Mouse (Mus musculus): ENCODE measurements around the gene Ncf1. TPM values are rescaled to one million over a fixed set of nuclear protein-coding genes. Genes with fewer than 3 reads are reported as not detected.

The Ncf1 gene
- polyA plus RNA-seq, 1 experiment from 2014 or later, result 2.1 TPM

DNA sequence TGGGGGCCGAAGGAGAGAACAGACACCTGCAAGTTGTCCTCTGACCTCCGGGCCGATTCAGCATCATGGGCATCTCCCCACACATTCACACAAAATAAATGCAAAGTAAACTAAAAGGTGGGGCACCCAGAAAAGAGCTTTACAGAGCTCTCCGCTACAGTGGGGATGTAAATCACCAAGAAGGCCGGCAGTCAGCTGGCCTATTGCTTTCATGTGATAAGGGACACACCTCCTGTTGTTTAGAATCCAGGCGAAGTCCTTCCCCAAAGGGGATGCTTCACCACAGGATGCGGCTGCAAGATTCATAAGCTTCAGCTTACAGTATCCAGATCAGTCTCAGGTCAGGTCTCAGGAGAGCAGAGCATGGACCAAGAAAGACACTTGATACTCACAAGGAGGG is 50.9 kb downstream of the Ncf1 start:
- Histone ChIP-seq H3K27me3 (replicated peaks; ENCODE audit: control insufficient read depth, insufficient read depth, low read length) (no peaks in the 10 kb centered on the region), H3K4me1 (replicated peaks; ENCODE audit: control insufficient read depth, insufficient read depth, low read length) (0 out of 2 replicates have a peak, but pooled peaks cover 9% of the 10 kb centered on the region), H3K27ac (ENCODE audit: low read depth, low read length) (no peak overlapping the region), H3K36me3 (ENCODE audit: control insufficient read depth, insufficient read depth) (no peaks in the 10 kb centered on the region), H3K9me3 (ENCODE audit: control insufficient read depth) (no peaks in the 10 kb centered on the region), H3K9ac (ENCODE audit: low read depth, low read length) (no peak overlapping the region), H3K4me3 (ENCODE audit: low read depth, low read length) (no peak overlapping the region), H3K4me2 (replicated peaks; ENCODE audit: low read depth) (no peak overlapping the region)
- no peak for ATAC-seq
- no peak for TF ChIP-seq CTCF (IDR thresholded peaks at IDR 0.05; ENCODE audit: low read depth)
- WGBS, result 61% methylated on average over 7 of the region's 7 CpGs

- Histone ChIP-seq H3K4me2 (replicated peaks; ENCODE audit: low read depth) (peak within 1 kb of the TSS; percentile 78), H3K9ac (ENCODE audit: low read depth, low read length) (peak within 1 kb of the TSS; percentile 76), H3K27me3 (replicated peaks; ENCODE audit: control insufficient read depth, insufficient read depth, low read length) (no peaks in the 10 kb centered on the region), H3K9me3 (ENCODE audit: control insufficient read depth) (no peaks in the 10 kb centered on the region), H3K36me3 (ENCODE audit: control insufficient read depth, insufficient read depth) (peaks cover 6% of the 10 kb centered on the region), H3K27ac (ENCODE audit: low read depth, low read length) (peak within 1 kb of the TSS; percentile 77), H3K4me1 (replicated peaks; ENCODE audit: control insufficient read depth, insufficient read depth, low read length) (no peaks in the 10 kb centered on the region), H3K4me3 (ENCODE audit: low read depth, low read length) (peak within 1 kb of the TSS; percentile 95)
- ATAC-seq, result peak; percentile 87
- WGBS, result under 1% methylated on average over 72 of the region's 72 CpGs
- TF ChIP-seq CTCF (IDR thresholded peaks at IDR 0.05; ENCODE audit: low read depth), result no peak
Observed at GRCm38 (mm10) chr5:134176169-134176881, 53.1 kb downstream of the Ncf1 start, which contains the start of gene Rcc1l. Gene Rcc1l, minus strand, starts transcription at chr5:134176774.

- peak overlapping the region; percentile 78 for H3K4me2 ChIP-seq (replicated peaks; ENCODE audit: low read depth)
- no peaks in the 10 kb centered on the region for H3K4me1 ChIP-seq (replicated peaks; ENCODE audit: control insufficient read depth, insufficient read depth, low read length)
- H3K9ac ChIP-seq (ENCODE audit: low read depth, low read length), result peak overlapping the region; percentile 76
- no peaks in the 10 kb centered on the region for H3K9me3 ChIP-seq (ENCODE audit: control insufficient read depth)
- WGBS, result 13% methylated on average over 10 of the region's 10 CpGs
- ATAC-seq, result peak; percentile 18; the same call in 1 of the 2 replicates
- TF ChIP-seq CTCF (IDR thresholded peaks at IDR 0.05; ENCODE audit: low read depth), result no peak
- H3K4me3 ChIP-seq (ENCODE audit: low read depth, low read length), result peak overlapping the region; percentile 95
- peaks cover 12% of the 10 kb centered on the region for H3K36me3 ChIP-seq (ENCODE audit: control insufficient read depth, insufficient read depth)
- peak overlapping the region; percentile 77 for H3K27ac ChIP-seq (ENCODE audit: low read depth, low read length)
- H3K27me3 ChIP-seq (replicated peaks; ENCODE audit: control insufficient read depth, insufficient read depth, low read length), result no peaks in the 10 kb centered on the region
Observed at GRCm38 (mm10) chr5:134175696-134176095, 53.7 kb downstream of the Ncf1 start.

- Histone ChIP-seq H3K27me3 (replicated peaks; ENCODE audit: control insufficient read depth, insufficient read depth, low read length) (no peaks in the 10 kb centered on the region), H3K4me2 (replicated peaks; ENCODE audit: low read depth) (no peak overlapping the region), H3K4me3 (ENCODE audit: low read depth, low read length) (no peak overlapping the region), H3K36me3 (ENCODE audit: control insufficient read depth, insufficient read depth) (peaks cover 14% of the 10 kb centered on the region), H3K9me3 (ENCODE audit: control insufficient read depth) (no peaks in the 10 kb centered on the region), H3K27ac (ENCODE audit: low read depth, low read length) (no peak overlapping the region), H3K9ac (ENCODE audit: low read depth, low read length) (no peak overlapping the region), H3K4me1 (replicated peaks; ENCODE audit: control insufficient read depth, insufficient read depth, low read length) (no peaks in the 10 kb centered on the region)
- ATAC-seq, result no peak
- 40% methylated on average over 4 of the region's 4 CpGs for WGBS
- TF ChIP-seq CTCF (IDR thresholded peaks at IDR 0.05; ENCODE audit: low read depth), result peak; percentile 80
Observed at GRCm38 (mm10) chr5:134173206-134173605, 56.2 kb downstream of the Ncf1 start.

- no peak overlapping the region for H3K4me3 ChIP-seq (ENCODE audit: low read depth, low read length)
- 64% methylated on average over 8 of the region's 8 CpGs for WGBS
- H3K27ac ChIP-seq (ENCODE audit: low read depth, low read length), result no peak overlapping the region
- TF ChIP-seq CTCF (IDR thresholded peaks at IDR 0.05; ENCODE audit: low read depth), result no peak
- H3K9ac ChIP-seq (ENCODE audit: low read depth, low read length), result no peak overlapping the region
- H3K36me3 ChIP-seq (ENCODE audit: control insufficient read depth, insufficient read depth), result peaks cover 38% of the 10 kb centered on the region
- ATAC-seq, result peak; percentile 42; the same call in 1 of the 2 replicates
- H3K9me3 ChIP-seq (ENCODE audit: control insufficient read depth), result no peaks in the 10 kb centered on the region
- H3K27me3 ChIP-seq (replicated peaks; ENCODE audit: control insufficient read depth, insufficient read depth, low read length), result no peaks in the 10 kb centered on the region
- H3K4me2 ChIP-seq (replicated peaks; ENCODE audit: low read depth), result no peak overlapping the region
- H3K4me1 ChIP-seq (replicated peaks; ENCODE audit: control insufficient read depth, insufficient read depth, low read length), result no peaks in the 10 kb centered on the region
Observed at GRCm38 (mm10) chr5:134170167-134170566, 59.3 kb downstream of the Ncf1 start.

Other genes with a start within 250 kb of the Ncf1 start
- gene Castor2, start 129.9 kb downstream of the Ncf1 start, polyA plus RNA-seq (2015; fragmentation: Nextera tagmentation; extraction: Ambion mirVana), result 24.1 and 31.3 TPM in 2 replicates
- gene Rcc1l, start 52.9 kb downstream of the Ncf1 start, polyA plus RNA-seq (2015; fragmentation: Nextera tagmentation; extraction: Ambion mirVana), result 14.7 and 16.1 TPM in 2 replicates
- gene Gtf2ird2, start 45.6 kb downstream of the Ncf1 start, polyA plus RNA-seq (2015; fragmentation: Nextera tagmentation; extraction: Ambion mirVana), result 2.9 and 3.6 TPM in 2 replicates
- 53.4 and 62.6 TPM in 2 replicates for gene Gtf2i, start 85.1 kb upstream of the Ncf1 start, polyA plus RNA-seq (2015; fragmentation: Nextera tagmentation; extraction: Ambion mirVana)
- 42.8 and 46.8 TPM in 2 replicates for gene Gtf2ird1, start 227.1 kb upstream of the Ncf1 start, polyA plus RNA-seq (2015; fragmentation: Nextera tagmentation; extraction: Ambion mirVana)

All from intestine, postnatal 0 days (tissue).